Mouse (Mus musculus) heart, embryonic 14.5 days (tissue): ENCODE measurements around the gene Alk. TPM values are rescaled to one million over a fixed set of nuclear protein-coding genes. Genes with fewer than 3 reads are reported as not detected.

ENCODE experiments used
- ATAC-seq: fragments of 200-750 bp; cut with Nextera tagmentation; 2 replicates; pipeline ENCODE4 v1.8.0; 2017; ENCODE audit warnings: low read depth, moderate TSS enrichment; ENCODE audit not compliant: insufficient number of reproducible peaks, insufficient read depth, low FRiP score
- H3K27ac ChIP-seq, 2 experiments: fragments of 200-500 bp in 1 of 2; fragments of 300-500 bp in 1 of 2; sonication (generic) in 1 of 2; replicated peaks in 1 of 2; 2 replicates each; pipeline ENCODE4 v1.5.1; 2012 to 2014; ENCODE audit warnings: low read depth in 2 of 2, low read length in 2 of 2, control low read depth in 1 of 2, mild to moderate bottlenecking in 1 of 2, mixed read lengths in 1 of 2; ENCODE audit not compliant: control insufficient read depth in 1 of 2, insufficient read depth in 1 of 2
- H3K27me3 ChIP-seq: fragments of 300-500 bp; sonication (generic); 2 replicates; pipeline ENCODE4 v1.6.1; 2014; ENCODE audit warnings: mild to moderate bottlenecking, low read length, control low read depth; ENCODE audit not compliant: control insufficient read depth, insufficient read depth
- H3K36me3 ChIP-seq: fragments of 300-500 bp; sonication (generic); 2 replicates; pipeline ENCODE4 v1.6.1; 2014; ENCODE audit warnings: mild to moderate bottlenecking, control low read depth, low read length, mixed read lengths; ENCODE audit not compliant: control insufficient read depth, insufficient read depth
- H3K4me1 ChIP-seq, 2 experiments: fragments of 200-500 bp in 1 of 2; fragments of 300-500 bp in 1 of 2; sonication (generic) in 1 of 2; 2 replicates each; pipeline ENCODE4 v1.6.1; 2012 to 2014; ENCODE audit warnings: low read length in 2 of 2, control low read depth in 1 of 2, mixed read lengths in 1 of 2; ENCODE audit not compliant: control insufficient read depth in 2 of 2, insufficient read depth in 2 of 2
- H3K4me2 ChIP-seq: fragments of 300-500 bp; sonication (generic); 2 replicates; pipeline ENCODE4 v1.6.1; 2014; ENCODE audit warnings: mild to moderate bottlenecking, low read length
- H3K4me3 ChIP-seq, 2 experiments: fragments of 200-500 bp in 1 of 2; fragments of 300-500 bp in 1 of 2; sonication (generic) in 1 of 2; 2 replicates each; pipeline ENCODE4 v1.5.1; 2012 to 2014; ENCODE audit warnings: low read length in 2 of 2, mild to moderate bottlenecking in 2 of 2, control low read depth in 1 of 2, low read depth in 1 of 2, moderate library complexity in 1 of 2; ENCODE audit not compliant: control insufficient read depth in 1 of 2, insufficient read depth in 1 of 2
- H3K9ac ChIP-seq: fragments of 300-500 bp; sonication (generic); 2 replicates; pipeline ENCODE4 v1.6.1; 2014; ENCODE audit warnings: mild to moderate bottlenecking, low read length
- H3K9me3 ChIP-seq: fragments of 300-500 bp; sonication (generic); 2 replicates; pipeline ENCODE4 v1.6.1; 2016; ENCODE audit warnings: low read length, control low read depth; ENCODE audit not compliant: control insufficient read depth
- WGBS: fragments of 180-500 bp; shearing (Covaris S2); extraction: QIAGEN DNeasy Blood & Tissue Kit; methylation state at CpG from one replicate; pipeline ENCODE4 v1.1.7; 2014; 5-methylcytosine and 5-hydroxymethylcytosine counted together
- polyA plus RNA-seq: library from polyadenylated mRNA; unstranded; fragments of >200 nt; fragmentation: Nextera tagmentation; extraction: Ambion mirVana; gene quantifications from 2 replicates; pipeline ENCODE4 v1.2.1, GENCODE M21; 2014

Alk gene
- polyA plus RNA-seq, 1 experiment from 2014 or later: 0.14 TPM

DNA sequence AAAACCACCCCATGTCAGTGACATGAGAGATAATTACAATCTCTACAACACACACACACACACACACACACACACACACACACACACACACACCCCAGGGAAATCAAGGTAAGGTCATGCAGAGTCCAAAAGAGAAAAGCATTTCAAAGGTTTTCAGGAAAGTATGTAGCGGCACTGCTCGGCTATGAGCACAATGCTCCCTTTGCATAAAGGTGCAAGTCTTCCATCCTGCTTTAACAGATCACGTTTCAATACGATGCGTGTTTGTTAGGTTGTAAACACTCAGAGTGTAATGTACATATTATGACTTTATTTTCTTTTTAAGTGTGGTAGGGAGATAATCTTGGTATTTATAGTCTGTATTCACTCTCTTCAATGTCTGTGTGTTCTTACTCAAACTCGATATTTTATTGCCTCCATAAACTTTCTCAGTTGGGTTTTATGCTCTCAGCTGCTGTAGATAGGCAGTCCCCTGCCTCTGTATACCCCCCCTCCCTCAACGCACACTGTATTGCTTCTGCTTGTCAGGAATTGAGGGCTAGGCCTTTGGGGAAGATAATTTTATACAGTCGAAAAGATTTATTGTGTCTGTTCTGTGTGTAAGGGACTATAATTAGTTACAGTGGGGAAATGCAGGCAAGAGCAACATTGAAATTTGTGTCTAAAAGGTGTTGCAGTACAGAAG, 780.7 kb downstream of the Alk start:
- no peak for ATAC-seq
- 85% methylated on average over 8 of the region's 8 CpGs for WGBS
- no peak overlapping the region for H3K9ac ChIP-seq
- H3K4me1 ChIP-seq: peaks cover 6 to 14% of the 10 kb centered on the region in 2 experiments
- H3K4me3 ChIP-seq: no peak overlapping the region
- no peaks in the 10 kb centered on the region for H3K27me3 ChIP-seq
- no peak overlapping the region for H3K4me2 ChIP-seq
- H3K27ac ChIP-seq: no peak overlapping the region
- peaks cover 40% of the 10 kb centered on the region for H3K36me3 ChIP-seq
- no peaks in the 10 kb centered on the region for H3K9me3 ChIP-seq

Other genes with a start within 250 kb of the Alk start
- 68.6 and 74.3 TPM in 2 replicates for gene Ypel5, start 231.8 kb upstream of the Alk start, polyA plus RNA-seq